Mouse (Mus musculus): Measurements from ENCODE around the gene Fto. TPM values are rescaled to one million over a fixed set of nuclear protein-coding genes. Genes with fewer than 3 reads are reported as not detected.

Fto gene
- total RNA-seq, 2 experiments from 2014 or later: 146 to 151 TPM

GRCm38 (mm10) chr8:91371995-91372394 lies 58.7 kb downstream of the Fto start:
- DNase-seq (ENCODE audit: low spot score in 2 of 2): no peak
- Histone ChIP-seq H3K27ac (peak overlapping the region; percentile 73; the same call in 1 of the 2 replicates), H3K4me3 (no peak overlapping the region)
- TF ChIP-seq CTCF (conservative IDR thresholded peaks at IDR 0.05): no peak

GRCm38 (mm10) chr8:91372780-91373577 lies 59.7 kb downstream of the Fto start:
- H3K4me3 ChIP-seq: no peak overlapping the region
- peak overlapping the region; percentile 73 for H3K27ac ChIP-seq
- no peak for TF ChIP-seq CTCF (conservative IDR thresholded peaks at IDR 0.05)
- DNase-seq (ENCODE audit: low spot score in 2 of 2): no peak

GRCm38 (mm10) chr8:91375054-91375938 lies 62.0 kb downstream of the Fto start:
- no peak overlapping the region for H3K4me3 ChIP-seq
- TF ChIP-seq CTCF (conservative IDR thresholded peaks at IDR 0.05): no peak

GRCm38 (mm10) chr8:91376785-91377184 lies 63.5 kb downstream of the Fto start:
- no peak overlapping the region for H3K4me3 ChIP-seq
- no peak overlapping the region for H3K27ac ChIP-seq
- no peak for TF ChIP-seq CTCF (conservative IDR thresholded peaks at IDR 0.05)
- DNase-seq (ENCODE audit: low spot score in 2 of 2): no peak

More at GRCm38 (mm10) chr8:91375054-91375938, 62.0 kb downstream of the Fto start:
- DNase-seq (ENCODE audit: low spot score in 2 of 2): no peak
- no peak overlapping the region for H3K27ac ChIP-seq

- Histone ChIP-seq H3K4me3 (no peak overlapping the region), H3K27ac (no peak overlapping the region)
- DNase-seq (ENCODE audit: low spot score in 2 of 2): no peak
- TF ChIP-seq CTCF (conservative IDR thresholded peaks at IDR 0.05): no peak; the same call in 1 of the 2 replicates
Observed at GRCm38 (mm10) chr8:91377275-91377674, 64.0 kb downstream of the Fto start.

GRCm38 (mm10) chr8:91378846-91379499 lies 65.6 kb downstream of the Fto start:
- peak; percentile 67 to 80 for DNase-seq (ENCODE audit: low spot score in 2 of 2)
- no peak overlapping the region for H3K4me3 ChIP-seq
- TF ChIP-seq CTCF (conservative IDR thresholded peaks at IDR 0.05): peak; percentile 93
- H3K27ac ChIP-seq: no peak overlapping the region

- H3K27ac ChIP-seq: peak overlapping the region; percentile 54; the same call in 1 of the 2 replicates
- no peak overlapping the region for H3K4me3 ChIP-seq
- no peak for DNase-seq (ENCODE audit: low spot score in 2 of 2)
- no peak for TF ChIP-seq CTCF (conservative IDR thresholded peaks at IDR 0.05)
Observed at GRCm38 (mm10) chr8:91380796-91381542, 67.6 kb downstream of the Fto start.

GRCm38 (mm10) chr8:91381543-91382106 lies 68.3 kb downstream of the Fto start:
- DNase-seq (ENCODE audit: low spot score in 2 of 2): no peak
- TF ChIP-seq CTCF (conservative IDR thresholded peaks at IDR 0.05): no peak
- Histone ChIP-seq H3K4me3 (no peak overlapping the region), H3K27ac (peak overlapping the region; percentile 54; the same call in 1 of the 2 replicates)

- H3K4me3 ChIP-seq: no peak overlapping the region
- DNase-seq (ENCODE audit: low spot score in 2 of 2): no peak
- peak overlapping the region; percentile 46 for H3K27ac ChIP-seq
- TF ChIP-seq CTCF (conservative IDR thresholded peaks at IDR 0.05): no peak
Observed at GRCm38 (mm10) chr8:91383210-91383609, 69.9 kb downstream of the Fto start.

- no peak for DNase-seq (ENCODE audit: low spot score in 2 of 2)
- Histone ChIP-seq H3K27ac (peak overlapping the region; percentile 56; the same call in 1 of the 2 replicates), H3K4me3 (no peak overlapping the region)
- no peak for TF ChIP-seq CTCF (conservative IDR thresholded peaks at IDR 0.05)
Observed at GRCm38 (mm10) chr8:91383811-91384210, 70.5 kb downstream of the Fto start.

- DNase-seq (ENCODE audit: low spot score in 2 of 2): no peak
- no peak for TF ChIP-seq CTCF (conservative IDR thresholded peaks at IDR 0.05)
- Histone ChIP-seq H3K4me3 (no peak overlapping the region), H3K27ac (peak overlapping the region; percentile 56; the same call in 1 of the 2 replicates)
Observed at GRCm38 (mm10) chr8:91384389-91384788, 71.1 kb downstream of the Fto start.

- Histone ChIP-seq H3K4me3 (no peak overlapping the region), H3K27ac (no peak overlapping the region)
- no peak for TF ChIP-seq CTCF (conservative IDR thresholded peaks at IDR 0.05)
- no peak for DNase-seq (ENCODE audit: low spot score in 2 of 2)
Observed at GRCm38 (mm10) chr8:91385808-91386207, 72.5 kb downstream of the Fto start.

Measured in layer of hippocampus, adult 2 months (tissue).